ENCODE assay signal across 24 mouse cellular contexts in genomic region chr13:81803713-81804112, GRCm38 (mm10).
"Had no signal": no experiment of that assay in that cellular context is flagged by ENCODE, and none has a peak within 500 bp of the region (broad histone marks: within the 10 kb centered on the region; RNA-seq: fewer than 3 reads in every experiment).

No protein-coding gene starts in this region.

- H3K4me3 ChIP-seq: heart, adult 2 months; heart, embryonic 13.5 days; heart, embryonic 15.5 days; hindbrain, embryonic 13.5 days; hindbrain, embryonic 15.5 days; layer of hippocampus, adult 2 months; left cerebral cortex, adult 2 months; limb, embryonic 10.5 days; limb, embryonic 12.5 days had no signal

- H3K4me1 ChIP-seq: heart, embryonic 15.5 days; hindbrain, embryonic 13.5 days; hindbrain, embryonic 15.5 days; limb, embryonic 10.5 days; limb, embryonic 12.5 days had no signal

- H3K27ac ChIP-seq: heart, adult 2 months; heart, embryonic 13.5 days; heart, embryonic 15.5 days; hindbrain, embryonic 13.5 days; hindbrain, embryonic 15.5 days; hindbrain, postnatal 0 days; layer of hippocampus, adult 2 months; left cerebral cortex, adult 2 months; limb, embryonic 10.5 days; limb, embryonic 12.5 days had no signal

- DNase-seq: gastrocnemius, postnatal 14 days; gastrocnemius, postnatal 36 days; heart, adult 11 months; heart, adult 2 months; heart, postnatal 14 days; heart, postnatal 36 days; kidney, adult 11 months; kidney, adult 2 months; kidney, postnatal 10 days; kidney, postnatal 25 days; kidney, postnatal 4 days; liver had no signal

- H3K9ac ChIP-seq: heart, embryonic 13.5 days; heart, embryonic 15.5 days; hindbrain, embryonic 13.5 days; hindbrain, embryonic 15.5 days; limb, embryonic 12.5 days had no signal

- H3K36me3 ChIP-seq: heart, embryonic 13.5 days; heart, embryonic 15.5 days; hindbrain, embryonic 15.5 days; limb, embryonic 12.5 days had no signal

- H3K9me3 ChIP-seq: heart, embryonic 13.5 days; heart, embryonic 15.5 days; hindbrain, embryonic 13.5 days; hindbrain, embryonic 15.5 days; limb, embryonic 10.5 days; limb, embryonic 12.5 days had no signal

- H3K27me3 ChIP-seq: heart, embryonic 13.5 days; heart, embryonic 15.5 days; hindbrain, embryonic 13.5 days; hindbrain, embryonic 15.5 days; limb, embryonic 12.5 days had no signal

- ATAC-seq: hindbrain, postnatal 0 days; intestine, embryonic 16.5 days had no signal

- H3K4me2 ChIP-seq: heart, embryonic 11.5 days; heart, embryonic 13.5 days; heart, embryonic 15.5 days; hindbrain, embryonic 13.5 days; hindbrain, embryonic 15.5 days; limb, embryonic 12.5 days; liver, embryonic 11.5 days had no signal
